Mouse (Mus musculus) MEL (cell line): ENCODE data around the gene Dennd1b. TPM values are rescaled to one million over a fixed set of nuclear protein-coding genes. Genes with fewer than 3 reads are reported as not detected.

Experiments used
- DNase-seq: peaks from one replicate; pipeline ENCODE4 v3.0.0; 2011; ENCODE audit warnings: low read depth, low spot score
- H3K27ac ChIP-seq: 2 replicates; pipeline ENCODE4 v1.5.1; 2012; ENCODE audit warnings: low read depth, mild to moderate bottlenecking, control low read depth, low read length, moderate library complexity; ENCODE audit not compliant: control insufficient read depth
- H3K27me3 ChIP-seq, 2 experiments: fragments of 150-350 bp in 1 of 2; sonication (generic) in 1 of 2; 2 replicates each; pipeline ENCODE4 v1.6.1; 2012; ENCODE audit warnings: low read length in 2 of 2, mild to moderate bottlenecking in 2 of 2, improper control_type of control experiment in 1 of 2, moderate library complexity in 1 of 2; ENCODE audit not compliant: insufficient read depth in 2 of 2, control insufficient read depth in 1 of 2
- H3K36me3 ChIP-seq, 2 experiments: 2 replicates each; pipeline ENCODE4 v1.6.1; 2012 to 2014; ENCODE audit warnings: low read length in 2 of 2, improper control_type of control experiment in 1 of 2, inconsistent platforms in 1 of 2, mild to moderate bottlenecking in 1 of 2; ENCODE audit not compliant: insufficient read depth in 2 of 2, control insufficient read depth in 1 of 2
- H3K4me1 ChIP-seq, 2 experiments: fragments of 150-350 bp in 1 of 2; sonication (generic) in 1 of 2; 2 replicates each; pipeline ENCODE4 v1.6.1; 2012; ENCODE audit warnings: low read length in 2 of 2, improper control_type of control experiment in 1 of 2, mild to moderate bottlenecking in 1 of 2; ENCODE audit not compliant: insufficient read depth in 2 of 2, control insufficient read depth in 1 of 2
- H3K4me3 ChIP-seq, 2 experiments: fragments of 150-350 bp in 1 of 2; sonication (generic) in 1 of 2; 2 replicates each; pipeline ENCODE4 v1.5.1; 2012; ENCODE audit warnings: low read depth in 2 of 2, low read length in 2 of 2, mild to moderate bottlenecking in 2 of 2, moderate library complexity in 2 of 2, control low read depth in 1 of 2, improper control_type of control experiment in 1 of 2; ENCODE audit not compliant: control insufficient read depth in 1 of 2, insufficient read depth in 1 of 2
- H3K79me2 ChIP-seq: 2 replicates; pipeline ENCODE4 v1.6.1; 2012; ENCODE audit warnings: mild to moderate bottlenecking, low read length, moderate library complexity; ENCODE audit not compliant: control insufficient read depth, poor library complexity, insufficient read depth
- H3K9ac ChIP-seq: 2 replicates; pipeline ENCODE4 v1.6.1; 2012; ENCODE audit warnings: low read depth, mild to moderate bottlenecking, control low read depth, low read length, moderate library complexity; ENCODE audit not compliant: control insufficient read depth, poor library complexity, severe bottlenecking
- H3K9me3 ChIP-seq: fragments of 150-350 bp; sonication (generic); replicated peaks from 2 replicates; pipeline ENCODE4 v1.6.1; 2012; ENCODE audit warnings: mild to moderate bottlenecking, low read length, improper control_type of control experiment, moderate library complexity; ENCODE audit not compliant: insufficient read depth
- CTCF ChIP-seq, 3 experiments: IDR thresholded peaks in 2 of 3; conservative IDR thresholded peaks in 1 of 3; 2 replicates each; pipeline ENCODE4 v1.5.1; 2011 to 2012; ENCODE audit warnings: low read length in 3 of 3, low read depth in 2 of 3, mild to moderate bottlenecking in 2 of 3, improper control_type of control experiment in 1 of 3, inconsistent platforms in 1 of 3, mixed read lengths in 1 of 3, moderate library complexity in 1 of 3; ENCODE audit not compliant: control insufficient read depth in 1 of 3, insufficient read depth in 1 of 3, poor library complexity in 1 of 3, severe bottlenecking in 1 of 3
- HCFC1 ChIP-seq: IDR thresholded peaks from 2 replicates; pipeline ENCODE4 v1.6.1; 2012; ENCODE audit warnings: low read depth, mild to moderate bottlenecking, inconsistent platforms, low read length, improper control_type of control experiment, moderate library complexity
- JUND ChIP-seq: IDR thresholded peaks from 2 replicates; pipeline ENCODE4 v1.6.1; 2011; ENCODE audit warnings: low read depth, mild to moderate bottlenecking, improper control_type of control experiment, low read length
- KAT2A ChIP-seq: conservative IDR thresholded peaks from 2 replicates; pipeline ENCODE4 v1.6.1; 2012; ENCODE audit warnings: low read depth, low read length, improper control_type of control experiment, inconsistent platforms
- MAFK ChIP-seq: IDR thresholded peaks from 2 replicates; pipeline ENCODE4 v1.6.1; 2011; ENCODE audit warnings: low read depth, mild to moderate bottlenecking, low read length, improper control_type of control experiment, borderline replicate concordance
- MAX ChIP-seq: IDR thresholded peaks from 2 replicates; pipeline ENCODE4 v1.6.1; 2011; ENCODE audit warnings: low read length, improper control_type of control experiment
- MAZ ChIP-seq: IDR thresholded peaks from 2 replicates; pipeline ENCODE4 v1.6.1; 2012; ENCODE audit warnings: low read depth, mild to moderate bottlenecking, inconsistent platforms, low read length, improper control_type of control experiment
- MEF2A ChIP-seq: IDR thresholded peaks from 2 replicates; pipeline ENCODE4 v1.6.1; 2014; ENCODE audit warnings: low read depth, mild to moderate bottlenecking, inconsistent platforms, low read length, improper control_type of control experiment; ENCODE audit not compliant: poor library complexity, insufficient replicate concordance, severe bottlenecking; ENCODE audit errors: extremely low read depth
- NRF1 ChIP-seq: IDR thresholded peaks from 2 replicates; pipeline ENCODE4 v1.6.1; 2014; ENCODE audit warnings: low read depth, mild to moderate bottlenecking, inconsistent platforms, low read length, improper control_type of control experiment, moderate library complexity; ENCODE audit not compliant: poor library complexity, insufficient read depth, severe bottlenecking
- POLR2A ChIP-seq, 2 experiments: IDR thresholded peaks; 2 replicates each; pipeline ENCODE4 v1.6.1; 2011 to 2012; ENCODE audit warnings: low read length in 2 of 2, mild to moderate bottlenecking in 2 of 2, control low read depth in 1 of 2, improper control_type of control experiment in 1 of 2, low read depth in 1 of 2, moderate library complexity in 1 of 2; ENCODE audit not compliant: control insufficient read depth in 1 of 2, insufficient read depth in 1 of 2, poor library complexity in 1 of 2
- POLR2AphosphoS5 ChIP-seq: IDR thresholded peaks from 2 replicates; pipeline ENCODE4 v1.6.1; 2012; ENCODE audit warnings: low read depth, borderline replicate concordance, mild to moderate bottlenecking, inconsistent platforms, low read length, moderate library complexity, mixed read lengths
- RCOR1 ChIP-seq: IDR thresholded peaks from 2 replicates; pipeline ENCODE4 v1.6.1; 2012; ENCODE audit warnings: low read depth, mild to moderate bottlenecking, inconsistent platforms, low read length, improper control_type of control experiment
- SIN3A ChIP-seq: IDR thresholded peaks from 2 replicates; pipeline ENCODE4 v1.6.1; 2012; ENCODE audit warnings: low read length, improper control_type of control experiment, inconsistent platforms
- TAL1 ChIP-seq: IDR thresholded peaks from 2 replicates; pipeline ENCODE4 v1.6.1; 2012; ENCODE audit warnings: mild to moderate bottlenecking, inconsistent platforms, low read length, moderate library complexity, mixed read lengths
- UBTF ChIP-seq: IDR thresholded peaks from 2 replicates; pipeline ENCODE4 v1.6.1; 2012; ENCODE audit warnings: low read depth, mild to moderate bottlenecking, inconsistent platforms, low read length, improper control_type of control experiment, moderate library complexity, borderline replicate concordance; ENCODE audit not compliant: insufficient read depth
- USF1 ChIP-seq: IDR thresholded peaks from 2 replicates; pipeline ENCODE4 v1.6.1; 2014; ENCODE audit warnings: low read depth, mild to moderate bottlenecking, inconsistent platforms, low read length, improper control_type of control experiment, moderate library complexity
- USF2 ChIP-seq, 2 experiments: IDR thresholded peaks; 2 replicates each; pipeline ENCODE4 v1.6.1; 2011 to 2012; ENCODE audit warnings: improper control_type of control experiment in 2 of 2, low read length in 2 of 2, borderline replicate concordance in 1 of 2, inconsistent platforms in 1 of 2, low read depth in 1 of 2, mild to moderate bottlenecking in 1 of 2; ENCODE audit not compliant: insufficient read depth in 1 of 2
- ZC3H11A ChIP-seq: IDR thresholded peaks from 2 replicates; pipeline ENCODE4 v1.6.1; 2012; ENCODE audit warnings: low read depth, mild to moderate bottlenecking, inconsistent platforms, low read length, improper control_type of control experiment
- ZKSCAN1 ChIP-seq: IDR thresholded peaks from 2 replicates; pipeline ENCODE4 v1.6.1; 2012; ENCODE audit warnings: low read depth, mild to moderate bottlenecking, inconsistent platforms, low read length, improper control_type of control experiment, moderate library complexity
- ZNF384 ChIP-seq: IDR thresholded peaks from 2 replicates; pipeline ENCODE4 v1.6.1; 2012; ENCODE audit warnings: low read depth, mild to moderate bottlenecking, inconsistent platforms, low read length, improper control_type of control experiment
- polyA plus RNA-seq, 2 experiments: library from polyadenylated mRNA; stranded (reverse) in 1 of 2; unstranded in 1 of 2; fragments of >175 nt in 1 of 2; fragments of >200 nt in 1 of 2; gene quantifications; 2 replicates each; pipeline versions ENCODE4 v1.2.1 to v1.2.4; 2012; ENCODE audit warnings: low replicate concordance in 2 of 2, low read depth in 1 of 2; ENCODE audit not compliant: insufficient read length in 2 of 2, insufficient read depth in 1 of 2, missing spikeins in 1 of 2
- total RNA-seq: library from RNA; depleted of rRNA; stranded (reverse); fragments of 300-350 nt; gene quantifications from 2 replicates; pipeline ENCODE4 v1.2.3, GENCODE M21; 2012

Dennd1b gene
- total and polyA plus RNA-seq, 3 experiments: 3.9 to 4.1 TPM; not detected in 1

DNA sequence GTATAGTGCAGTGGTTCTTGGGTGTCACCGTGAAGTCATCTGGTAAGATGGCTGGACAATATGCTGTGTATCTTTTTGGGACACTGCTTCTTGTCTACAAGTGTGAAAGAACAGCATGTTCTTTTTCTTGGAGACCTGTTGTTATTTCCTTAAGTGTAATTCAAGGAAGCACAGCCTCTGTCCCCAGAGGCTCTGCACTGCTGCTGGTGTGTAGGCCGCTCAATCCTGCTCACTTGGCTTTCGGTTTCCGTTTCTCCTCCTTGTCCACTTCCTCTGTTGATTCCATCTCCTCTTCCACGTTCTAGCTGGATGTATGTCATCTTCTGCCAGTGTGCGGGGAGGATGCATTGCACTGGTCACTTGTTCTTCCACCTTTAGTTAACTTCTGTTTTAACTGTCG is 19.0 kb downstream of the Dennd1b start:
- H3K79me2 ChIP-seq: peaks cover 5% of the 10 kb centered on the region
- no peak for TF ChIP-seq MAFK
- no peak for TF ChIP-seq MEF2A
- no peak for TF ChIP-seq ZKSCAN1
- TF ChIP-seq MAX: no peak
- TF ChIP-seq NRF1: no peak
- TF ChIP-seq USF2 (IDR thresholded peaks at IDR 0.05; ENCODE audit: borderline replicate concordance in 1 of 2, insufficient read depth in 1 of 2, low read depth in 1 of 2, low read length in 2 of 2): no peak
- no peak for TF ChIP-seq USF1
- no peak for TF ChIP-seq HCFC1
- TF ChIP-seq RCOR1: no peak
- no peak for TF ChIP-seq JUND
- TF ChIP-seq, all 39 proteins: peak for 0
- Histone ChIP-seq H3K27ac (no peak overlapping the region), H3K4me3 (no peak overlapping the region), H3K9me3 (no peaks in the 10 kb centered on the region), H3K27me3 (no peaks in the 10 kb centered on the region), H3K9ac (no peak overlapping the region), H3K4me1 (peaks cover 2 to 7% of the 10 kb centered on the region in 2 experiments; a peak in 3 of 4 replicates), H3K36me3 (peaks cover 0 to 5% of the 10 kb centered on the region in 2 experiments; a peak in 2 of 4 replicates)
- DNase-seq: no peak

DNA sequence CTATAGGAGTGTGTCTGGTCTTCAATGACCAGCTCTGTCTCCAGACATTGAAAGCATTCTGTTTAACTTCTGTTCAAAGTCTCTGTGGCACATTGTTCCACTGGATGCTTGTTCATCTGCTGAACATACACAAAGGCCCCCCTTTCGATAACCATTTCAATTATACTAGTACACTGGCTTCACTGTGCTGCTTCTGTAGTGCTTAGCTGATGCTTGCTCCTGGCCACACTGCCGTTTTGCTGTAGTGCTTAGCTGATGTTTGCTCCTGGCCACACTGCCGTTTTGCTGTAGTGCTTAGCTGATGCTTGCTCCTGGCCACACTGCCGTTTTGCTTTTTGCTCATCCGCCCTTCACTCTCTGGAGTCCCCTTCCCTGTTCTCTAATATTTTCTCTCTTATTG is 19.4 kb downstream of the Dennd1b start:
- H3K79me2 ChIP-seq: peaks cover 4% of the 10 kb centered on the region; the same call in 1 of the 2 replicates
- no peak for DNase-seq
- peaks cover 0 to under 1% of the 10 kb centered on the region in 2 experiments; a peak in 2 of 4 replicates for H3K36me3 ChIP-seq
- no peak for TF ChIP-seq POLR2AphosphoS5
- TF ChIP-seq USF1: no peak
- TF ChIP-seq USF2 (IDR thresholded peaks at IDR 0.05; ENCODE audit: borderline replicate concordance in 1 of 2, insufficient read depth in 1 of 2, low read depth in 1 of 2, low read length in 2 of 2): no peak
- TF ChIP-seq ZKSCAN1: no peak
- TF ChIP-seq TAL1: no peak
- no peaks in the 10 kb centered on the region for H3K27me3 ChIP-seq
- no peak overlapping the region for H3K4me3 ChIP-seq
- peaks cover 0 to 5% of the 10 kb centered on the region in 2 experiments; a peak in 2 of 4 replicates for H3K4me1 ChIP-seq
- H3K27ac ChIP-seq: no peak overlapping the region
- H3K9me3 ChIP-seq: no peaks in the 10 kb centered on the region
- no peak overlapping the region for H3K9ac ChIP-seq

DNA sequence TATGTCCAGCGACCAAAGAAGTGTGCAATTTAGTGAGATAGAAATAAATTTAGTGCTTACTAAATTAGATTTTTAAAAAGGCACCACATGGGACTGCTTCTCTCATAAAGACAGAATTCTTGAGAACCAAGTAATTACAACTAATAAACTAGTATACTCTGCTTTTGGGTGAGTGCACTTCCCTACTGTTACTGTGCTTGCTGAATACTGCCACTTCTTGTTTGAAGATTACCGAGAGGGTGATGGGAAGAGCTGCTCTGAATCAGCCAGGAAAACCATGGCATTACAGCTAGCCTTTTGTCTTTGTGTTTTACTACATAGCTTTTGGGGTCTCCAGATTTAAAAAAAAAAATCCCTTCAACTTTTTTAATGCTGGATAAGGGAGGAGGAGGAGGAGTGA is 19.8 kb downstream of the Dennd1b start:
- Histone ChIP-seq H3K27me3 (no peaks in the 10 kb centered on the region), H3K27ac (no peak overlapping the region), H3K79me2 (peaks cover 2% of the 10 kb centered on the region; the same call in 1 of the 2 replicates), H3K4me1 (0 out of 4 replicates have a peak, but pooled peaks cover 0 to 3% of the 10 kb centered on the region in 2 experiments), H3K9me3 (no peaks in the 10 kb centered on the region), H3K4me3 (no peak overlapping the region), H3K36me3 (no peaks in the 10 kb centered on the region), H3K9ac (no peak overlapping the region)
- no peak for TF ChIP-seq UBTF
- no peak for TF ChIP-seq RCOR1
- TF ChIP-seq MAFK: no peak
- TF ChIP-seq MAZ: no peak
- no peak for TF ChIP-seq USF2 (IDR thresholded peaks at IDR 0.05; ENCODE audit: borderline replicate concordance in 1 of 2, insufficient read depth in 1 of 2, low read depth in 1 of 2, low read length in 2 of 2)
- no peak for TF ChIP-seq KAT2A
- no peak for TF ChIP-seq ZNF384
- TF ChIP-seq POLR2A (IDR thresholded peaks at IDR 0.05; ENCODE audit: control insufficient read depth in 1 of 2, insufficient read depth in 1 of 2, low read depth in 1 of 2, low read length in 2 of 2, poor library complexity in 1 of 2): no peak
- no peak for TF ChIP-seq HCFC1
- TF ChIP-seq SIN3A: no peak
- TF ChIP-seq CTCF (IDR thresholded peaks at IDR 0.05 in 2 of 3, conservative IDR thresholded peaks at IDR 0.05 in 1 of 3; ENCODE audit: control insufficient read depth in 1 of 3, insufficient read depth in 1 of 3, low read depth in 2 of 3, low read length in 3 of 3, poor library complexity in 1 of 3, severe bottlenecking in 1 of 3): no peak
- no peak for TF ChIP-seq ZC3H11A
- DNase-seq: no peak
